Mouse (Mus musculus) adrenal gland, adult 18-20 months (tissue): Measurements from ENCODE around the gene Cep170b. TPM values are rescaled to one million over a fixed set of nuclear protein-coding genes. Genes with fewer than 3 reads are reported as not detected.
A peak's percentile ranks its signal among the peaks of the same experiment; 100 is the strongest.

Experiments used
- DNase-seq, 2 experiments: peaks; one replicate each; pipeline ENCODE4 v3.0.0; 2021 to 2022; ENCODE audit warnings: low spot score in 2 of 2
- total RNA-seq, 2 experiments: library from RNA; stranded (reverse); gene quantifications; 1 replicate in 1 of 2; 2 replicates in 1 of 2; pipeline ENCODE4 v1.2.3; 2021

The Cep170b gene
- total RNA-seq, 2 experiments from 2014 or later: 36.4 to 48.5 TPM

DNA sequence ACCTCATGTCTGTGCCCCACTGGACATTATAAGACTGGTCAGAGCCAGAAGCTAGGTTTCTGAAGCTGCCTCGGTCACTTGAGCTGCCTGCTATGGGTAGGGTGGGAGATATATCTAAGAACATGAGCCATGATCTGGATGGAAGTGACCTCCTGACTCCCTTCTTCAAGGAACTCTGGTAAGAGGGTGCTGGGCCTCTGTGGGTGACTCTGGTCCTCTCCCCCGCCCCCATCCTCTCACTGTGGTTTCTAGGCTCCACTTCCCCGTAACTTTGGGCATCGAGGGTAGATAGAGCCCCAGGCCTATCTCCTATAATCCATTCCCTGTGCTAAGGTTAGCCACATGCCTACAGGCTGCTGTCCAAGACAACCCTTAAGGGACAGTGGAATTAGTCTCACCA, 41.2 kb downstream of the Cep170b start:
- DNase-seq: no peak

DNA sequence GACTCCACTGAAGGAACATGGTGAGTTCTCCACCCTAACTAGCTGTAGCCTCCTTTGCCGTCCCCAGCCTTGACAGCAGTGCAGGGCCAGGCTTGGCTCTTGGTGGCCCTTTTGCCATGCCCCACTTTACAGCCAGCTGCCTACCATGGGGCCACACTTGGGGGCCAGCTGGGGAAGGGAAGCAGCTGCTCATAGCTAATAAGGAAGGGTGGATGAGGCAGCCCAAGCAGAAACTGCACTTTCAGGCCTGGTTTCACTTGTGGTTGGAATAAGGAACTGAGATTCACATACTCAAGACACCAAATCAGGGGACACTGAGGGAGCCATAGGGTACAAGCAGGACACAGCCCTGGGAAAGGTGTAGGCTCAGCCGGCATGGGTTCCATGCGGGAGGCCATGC, 41.8 kb downstream of the Cep170b start:
- peak in 1 of 2 experiments; percentile 19 for DNase-seq

DNA sequence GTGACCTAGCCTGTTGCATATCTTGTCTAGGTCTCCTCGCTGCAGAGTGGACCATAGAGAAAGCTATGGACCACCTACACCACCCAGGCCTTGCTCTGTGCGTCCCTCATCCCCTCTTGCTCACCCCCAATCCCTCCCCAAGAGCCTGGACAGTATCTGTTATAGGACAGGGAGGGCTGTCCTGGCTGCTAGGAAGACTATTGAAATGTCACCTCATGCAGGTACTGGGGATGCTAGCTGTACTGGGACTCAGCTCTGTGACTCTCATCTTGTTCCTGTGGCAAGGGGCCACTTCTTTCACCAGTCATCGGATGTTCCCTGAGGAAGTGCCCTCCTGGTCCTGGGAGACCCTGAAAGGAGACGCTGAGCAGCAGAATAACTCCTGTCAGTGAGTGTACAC, 42.9 kb downstream of the Cep170b start:
- peak in 1 of 2 experiments; percentile 9 for DNase-seq

DNA sequence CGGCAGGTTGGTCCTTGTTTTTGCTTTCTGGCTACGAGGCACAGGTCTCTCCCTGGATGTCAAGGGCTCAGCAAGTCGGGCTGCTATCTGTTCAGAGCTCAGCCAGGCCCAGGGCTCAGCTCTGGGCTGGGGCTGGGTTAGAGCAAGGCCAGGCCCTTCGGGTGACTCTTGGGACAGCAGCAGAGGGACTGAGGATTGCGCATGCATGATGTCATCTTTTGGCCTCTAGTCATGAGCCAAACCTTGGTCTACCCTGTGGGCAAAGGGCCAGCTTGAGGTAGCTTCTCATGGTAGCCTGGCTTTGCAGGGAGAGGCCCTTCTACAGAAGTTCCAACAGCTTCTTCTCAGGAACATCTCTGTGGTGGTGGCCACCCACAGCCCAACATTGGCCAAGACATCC, 43.9 kb downstream of the Cep170b start:
- DNase-seq: peak; percentile 26 to 46

DNA sequence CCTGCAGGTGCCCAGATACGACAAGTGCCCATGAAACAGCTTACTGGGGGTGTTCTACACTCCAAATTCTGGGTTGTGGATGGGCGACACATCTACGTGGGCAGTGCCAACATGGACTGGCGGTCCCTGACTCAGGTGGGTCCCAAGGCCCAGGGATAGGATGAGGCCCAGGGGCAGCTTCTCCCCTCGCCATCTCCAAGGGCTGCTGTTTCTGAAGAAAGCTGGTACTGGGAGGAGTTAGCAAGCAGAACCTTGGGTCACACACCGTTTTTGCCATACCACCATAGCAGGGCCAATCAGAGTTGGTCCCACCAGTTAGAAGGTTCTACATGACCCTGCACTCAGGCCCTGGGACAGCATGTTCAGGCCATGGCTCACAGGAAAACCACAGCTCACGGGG, 44.7 kb downstream of the Cep170b start:
- peak in 1 of 2 experiments; percentile 17 for DNase-seq

DNA sequence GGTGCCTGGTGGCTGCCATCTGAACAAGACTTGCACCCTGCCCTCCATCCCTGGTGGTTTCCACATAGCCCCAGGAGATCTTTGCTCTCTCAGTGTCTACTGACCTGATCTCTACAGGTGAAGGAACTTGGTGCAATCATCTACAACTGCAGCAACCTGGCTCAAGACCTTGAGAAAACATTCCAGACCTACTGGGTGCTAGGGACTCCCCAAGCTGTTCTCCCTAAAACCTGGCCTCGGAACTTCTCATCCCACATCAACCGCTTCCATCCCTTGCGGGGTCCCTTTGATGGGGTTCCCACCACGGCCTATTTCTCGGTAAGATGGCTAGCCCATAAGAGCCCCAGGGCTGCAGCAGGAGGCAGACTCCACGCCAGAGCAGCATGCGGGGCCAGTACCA, 46.3 kb downstream of the Cep170b start:
- peak in 1 of 2 experiments; percentile 7 for DNase-seq

DNA sequence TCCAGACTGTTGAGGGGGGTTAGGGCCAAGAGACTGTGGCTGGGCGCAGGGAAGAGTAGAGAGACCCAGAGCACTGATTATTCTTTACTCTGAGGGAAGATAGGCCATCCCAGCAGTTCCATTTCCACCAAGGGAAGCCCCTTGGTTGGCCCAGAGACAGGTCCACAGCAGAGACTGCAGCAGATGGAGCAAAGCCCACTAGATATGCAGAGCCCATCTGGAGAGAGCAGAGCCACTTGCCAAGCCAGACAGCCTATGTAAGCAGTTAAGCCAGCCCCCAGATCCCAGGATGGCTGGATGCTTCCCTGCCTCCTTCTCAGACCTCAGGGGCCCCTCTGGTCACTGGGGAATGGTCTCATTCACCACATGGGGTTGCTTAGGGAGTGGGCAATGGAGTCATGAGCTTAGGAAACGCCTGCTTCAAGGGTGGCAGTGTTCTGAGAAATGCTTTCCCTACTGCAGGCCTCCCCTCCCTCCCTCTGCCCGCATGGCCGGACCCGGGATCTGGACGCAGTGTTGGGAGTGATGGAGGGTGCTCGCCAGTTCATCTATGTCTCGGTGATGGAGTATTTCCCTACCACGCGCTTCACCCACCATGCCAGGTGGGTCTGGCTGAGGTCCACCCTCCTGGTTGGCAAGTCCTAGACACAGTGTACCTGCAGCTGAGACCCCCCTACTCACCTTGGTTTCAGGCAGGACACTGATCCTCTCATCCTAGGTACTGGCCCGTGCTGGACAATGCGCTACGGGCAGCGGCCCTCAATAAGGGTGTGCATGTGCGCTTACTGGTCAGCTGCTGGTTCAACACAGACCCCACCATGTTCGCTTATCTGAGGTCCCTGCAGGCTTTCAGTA, 47.0 kb downstream of the Cep170b start:
- peak in 1 of 2 experiments; percentile 15 for DNase-seq

DNA sequence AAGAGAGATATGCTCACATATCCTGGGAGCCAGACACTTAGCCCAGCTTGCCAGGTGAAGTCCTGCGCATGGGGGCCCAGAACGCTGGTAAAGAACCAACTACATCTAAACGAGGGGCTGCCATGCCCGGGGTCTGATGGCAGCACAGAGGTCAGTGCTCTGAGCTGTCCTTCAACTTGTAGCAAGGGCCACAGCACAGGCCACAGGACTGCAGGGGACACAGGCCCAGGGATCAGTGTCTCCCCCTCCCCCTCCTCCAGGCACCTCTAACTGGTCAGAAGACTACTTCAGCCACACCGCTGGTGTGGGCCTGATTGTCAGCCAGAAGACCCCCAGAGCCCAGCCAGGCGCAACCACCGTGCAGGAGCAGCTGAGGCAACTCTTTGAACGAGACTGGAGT, 47.9 kb downstream of the Cep170b start:
- DNase-seq: no peak

DNA sequence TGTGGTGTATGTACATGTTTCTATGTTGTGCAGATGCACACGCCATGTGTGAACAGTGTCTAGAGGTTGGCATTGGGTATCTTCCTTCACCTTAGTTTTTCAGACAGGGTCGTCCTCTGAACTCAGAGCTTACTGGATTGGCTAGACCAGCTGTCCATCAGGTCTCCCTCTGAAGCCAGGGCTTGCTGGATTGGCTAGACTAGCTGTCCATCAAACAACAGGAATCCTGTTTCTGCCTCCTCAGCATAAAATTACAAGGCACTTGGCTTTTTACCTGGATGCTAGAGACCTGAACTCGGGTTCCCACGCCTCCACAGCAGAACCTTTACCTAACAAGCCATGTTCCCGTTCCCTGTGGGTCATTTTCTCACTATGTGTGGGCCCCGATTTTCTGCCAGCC, 48.8 kb downstream of the Cep170b start:
- peak in 1 of 2 experiments; percentile 9 for DNase-seq

DNA sequence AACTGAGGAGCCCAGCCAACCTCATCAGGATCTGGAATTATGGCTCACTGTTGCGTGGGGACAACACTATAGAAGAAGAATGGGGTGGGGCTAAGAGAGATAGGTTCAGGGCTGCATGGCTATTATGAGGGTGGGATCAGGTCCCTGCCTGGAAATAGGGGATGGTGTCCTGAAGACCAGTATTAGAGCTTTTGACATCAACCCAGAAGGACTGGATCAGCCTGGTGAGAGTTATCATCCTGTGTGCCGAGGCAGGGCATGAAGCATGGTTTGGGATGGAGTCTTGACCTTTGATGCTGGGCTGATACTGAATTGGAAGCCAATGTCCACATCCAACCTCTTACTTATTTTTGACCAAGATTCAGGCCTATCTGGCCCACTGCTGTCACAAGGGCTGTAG, 49.5 kb downstream of the Cep170b start:
- peak in 1 of 2 experiments; percentile 14 for DNase-seq

DNA sequence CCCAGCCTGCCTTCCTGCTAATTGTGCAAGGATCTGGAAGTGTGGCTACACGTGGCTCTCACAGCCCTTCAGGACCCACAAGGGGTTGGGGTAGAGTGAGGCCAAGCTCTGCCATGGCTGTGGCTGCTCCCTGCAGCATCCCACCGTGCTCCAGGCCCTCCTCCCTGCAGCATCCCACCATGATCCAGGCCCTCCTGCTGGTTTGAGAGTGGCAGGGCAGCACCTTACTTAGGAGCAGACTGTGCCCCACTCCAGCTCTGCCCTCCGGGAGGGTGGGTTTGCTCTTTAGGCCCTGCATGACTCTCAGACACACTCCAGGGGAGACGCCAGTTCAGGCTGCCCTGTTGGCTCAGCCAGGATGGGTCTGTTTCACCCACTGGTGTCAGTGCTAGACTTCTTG, 50.1 kb downstream of the Cep170b start:
- peak in 1 of 2 experiments; percentile 14 for DNase-seq

DNA sequence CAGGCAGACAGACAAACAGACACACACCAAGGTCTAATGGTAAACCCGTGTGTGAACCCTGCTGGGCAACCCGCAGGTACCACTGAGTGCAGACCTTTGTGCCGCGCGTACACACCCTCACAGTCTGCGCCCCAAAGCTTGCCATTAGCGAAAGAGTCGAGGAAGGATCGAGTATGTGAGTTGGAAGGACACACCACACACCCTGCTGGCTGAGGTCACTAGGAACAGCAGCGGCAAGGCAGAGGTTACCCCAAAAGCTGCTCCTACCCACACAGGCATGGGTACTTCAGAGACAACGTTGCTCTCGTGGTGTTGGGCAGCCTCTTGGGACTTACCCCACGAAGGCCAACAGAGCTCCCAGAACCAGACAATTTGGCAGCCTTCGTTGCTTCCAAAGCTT, 52.1 kb downstream of the Cep170b start:
- peak in 1 of 2 experiments; percentile 4 for DNase-seq

DNA sequence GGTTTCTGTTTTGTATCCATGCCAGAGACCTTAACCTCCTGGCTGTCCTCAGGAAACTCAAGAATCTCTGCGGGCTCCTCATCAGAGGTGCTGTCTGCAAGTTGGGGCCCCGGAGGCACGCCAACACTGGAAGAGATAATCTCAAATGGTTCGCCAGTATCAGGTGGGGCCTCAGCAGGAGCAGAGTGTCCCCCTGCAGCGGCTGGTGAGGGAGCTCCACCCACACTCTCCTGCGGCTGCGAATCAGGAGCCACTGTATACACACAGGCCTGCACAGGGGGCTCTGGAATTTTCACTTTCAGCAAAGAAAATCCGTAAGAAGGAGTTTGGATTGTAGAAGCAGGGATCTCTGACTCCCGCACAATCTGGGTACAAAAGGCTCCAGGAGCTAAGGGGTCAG, 53.1 kb downstream of the Cep170b start:
- DNase-seq: peak in 1 of 2 experiments; percentile 16

DNA sequence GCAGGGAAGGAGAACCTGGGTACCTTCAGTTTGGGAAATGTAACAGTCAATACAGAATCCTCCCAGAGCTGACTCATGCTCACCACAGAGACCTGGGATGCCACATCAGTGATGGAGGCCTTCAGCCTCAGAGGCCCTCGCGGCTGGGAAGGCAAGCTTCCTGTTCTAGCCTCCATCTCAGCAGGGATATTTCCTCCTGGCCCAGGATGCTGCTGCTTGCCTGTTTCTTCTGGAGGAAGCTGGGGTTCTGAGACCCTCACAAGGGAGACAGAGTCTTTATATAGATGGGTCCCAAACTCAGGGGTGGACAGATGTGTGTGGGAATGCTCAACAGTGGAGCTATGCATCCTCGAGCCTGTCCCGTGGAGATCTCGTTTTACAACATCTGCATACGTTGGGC, 53.8 kb downstream of the Cep170b start:
- peak in 1 of 2 experiments; percentile 10 for DNase-seq

DNA sequence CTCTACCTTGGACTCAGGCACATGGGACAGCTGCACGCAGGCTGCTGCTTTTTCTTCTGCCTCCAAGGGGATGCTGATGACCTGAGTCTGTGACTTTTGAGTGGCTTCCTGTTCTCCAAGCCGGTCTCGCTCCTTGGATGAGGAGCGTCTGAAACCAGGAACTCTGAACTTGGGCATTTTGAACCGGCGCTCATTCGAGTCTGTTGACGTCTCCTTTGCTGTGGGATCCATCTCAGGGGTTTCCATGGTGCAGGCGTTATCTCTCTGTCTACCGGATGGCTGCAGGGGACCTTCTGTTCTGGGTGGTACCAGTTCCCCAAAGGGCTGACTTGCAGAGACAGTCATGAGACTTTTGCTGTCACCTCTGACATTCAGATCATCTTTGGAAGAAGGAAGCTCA, 54.2 kb downstream of the Cep170b start:
- no peak for DNase-seq

DNA sequence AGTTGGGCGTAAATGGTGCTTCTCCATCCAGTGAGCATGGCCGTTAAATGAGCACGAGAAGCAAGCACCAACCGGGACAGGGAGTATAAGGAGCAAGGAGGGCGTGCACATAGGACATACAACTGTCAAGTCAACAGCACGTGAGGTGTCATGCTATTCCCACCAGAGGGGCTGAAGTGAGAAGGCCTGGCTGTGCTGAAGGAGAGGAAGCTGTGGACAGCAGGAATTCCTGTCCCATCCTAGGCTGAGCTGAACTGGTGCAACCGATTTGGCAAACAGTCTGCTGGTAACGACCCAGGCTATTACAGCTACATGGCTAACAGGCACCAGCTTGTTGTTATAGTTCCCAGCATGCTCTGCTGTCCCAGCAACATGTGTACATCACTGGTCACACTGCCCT, 70.8 kb downstream of the Cep170b start:
- DNase-seq: no peak

DNA sequence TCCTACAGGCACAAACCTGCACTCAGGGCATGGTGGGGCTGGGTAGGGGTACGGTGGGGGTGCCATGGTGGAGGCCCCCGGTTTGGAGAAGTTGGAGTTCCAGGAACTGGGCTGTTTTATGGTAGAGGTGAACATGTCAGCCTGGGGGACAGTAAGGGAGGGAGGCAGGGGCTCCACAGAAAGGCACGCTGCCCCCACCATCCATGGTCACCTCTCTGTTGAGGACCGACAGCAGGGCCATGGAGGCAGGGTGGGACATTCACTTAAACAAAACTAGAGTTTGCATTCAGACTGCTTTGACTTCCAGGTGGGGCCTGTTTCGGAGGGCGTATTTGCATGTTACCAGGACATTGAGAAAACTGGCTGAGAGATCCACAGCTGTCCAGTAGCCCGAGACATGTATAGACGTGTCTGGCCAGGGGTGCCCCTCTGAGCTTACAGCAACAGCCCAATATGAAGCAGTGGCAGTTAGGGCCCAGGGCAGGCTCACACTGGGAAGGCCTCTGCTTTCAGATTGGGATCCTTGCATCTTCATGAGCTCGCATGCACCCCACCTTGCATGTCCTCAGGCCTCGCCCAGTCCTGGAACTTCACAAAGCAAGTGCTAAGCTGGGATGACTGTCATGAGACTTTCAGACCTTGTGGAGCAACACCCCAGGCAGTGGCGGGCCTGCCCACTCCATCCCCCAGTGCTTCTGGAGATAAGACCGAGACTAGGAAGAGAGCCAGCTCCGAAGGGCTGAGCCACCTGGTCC, 73.5 kb downstream of the Cep170b start:
- no peak for DNase-seq

DNA sequence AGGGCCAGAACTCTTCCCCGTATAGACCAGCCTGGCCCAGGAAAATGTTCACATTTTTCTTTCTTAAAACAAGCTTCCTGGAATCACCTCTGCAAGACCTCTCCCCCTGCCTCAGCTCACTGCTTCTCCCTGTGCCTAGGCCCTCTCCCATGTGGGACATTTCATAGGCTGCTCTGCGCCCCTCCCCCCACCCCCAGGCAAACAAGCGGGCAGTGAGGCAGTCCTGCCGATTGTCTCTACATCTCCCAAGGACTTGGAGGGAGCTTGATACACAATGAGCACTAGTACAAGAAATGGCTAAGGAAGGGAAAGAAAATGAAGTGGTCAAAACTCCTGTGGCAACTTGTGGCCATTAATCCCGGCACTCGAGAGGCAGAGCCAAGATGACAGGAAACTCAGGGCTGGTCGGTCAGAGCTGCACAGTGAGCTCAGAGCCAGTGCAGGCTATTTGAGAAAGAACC, 74.1 kb downstream of the Cep170b start:
- DNase-seq: no peak

DNA sequence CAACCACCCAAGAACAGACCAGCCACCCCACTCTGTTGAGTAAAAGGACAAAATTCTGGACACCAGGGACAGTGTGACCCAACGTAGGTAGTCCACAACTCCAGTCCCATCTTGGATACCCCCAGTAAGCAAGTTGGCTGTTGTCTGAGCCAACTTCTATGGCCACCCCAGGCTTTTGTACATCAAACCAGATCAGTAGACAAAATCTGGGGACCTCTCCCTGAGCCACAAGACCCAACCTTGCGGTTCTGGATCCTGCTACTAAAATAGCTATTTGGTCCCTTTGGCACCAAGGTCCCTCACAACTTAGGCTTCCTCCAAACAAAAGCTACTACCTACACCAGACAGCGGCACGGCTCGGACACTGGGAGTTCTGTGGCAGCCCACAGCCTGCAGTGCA, 74.7 kb downstream of the Cep170b start:
- DNase-seq: no peak

DNA sequence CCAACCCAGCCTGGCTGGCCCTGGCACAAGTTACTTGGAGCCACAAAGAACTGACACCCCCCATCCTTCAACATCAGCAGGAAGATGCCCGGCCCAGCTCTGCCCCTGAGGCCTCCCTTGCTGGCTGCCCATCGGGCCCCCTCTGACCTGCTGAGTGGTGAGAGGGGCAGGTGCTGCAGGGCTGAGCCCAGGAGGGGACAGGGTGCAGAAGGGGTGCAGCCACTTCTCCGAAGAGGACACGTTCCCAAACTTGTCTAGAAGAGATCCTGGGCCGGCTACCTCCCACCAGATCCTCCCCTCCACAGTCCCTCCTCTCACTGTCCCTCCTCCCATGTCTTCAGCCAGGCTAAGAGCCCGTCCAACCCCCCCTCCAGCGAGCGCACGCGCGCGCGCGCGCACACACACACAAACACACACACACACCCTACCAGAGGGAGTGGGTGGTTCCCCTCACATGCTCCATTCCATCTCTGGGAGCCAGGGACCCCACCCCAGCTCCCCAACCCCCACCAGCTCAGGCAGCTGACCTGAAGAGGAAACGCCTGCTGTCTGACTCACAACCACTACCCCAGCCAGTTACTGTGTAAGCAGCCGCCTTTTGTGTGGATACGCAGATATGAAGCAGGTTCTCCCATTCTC, 75.3 kb downstream of the Cep170b start:
- no peak for DNase-seq
